Mouse (Mus musculus) intestine, embryonic 15.5 days (tissue): Measurements from ENCODE around the gene Cyp4f17. TPM values are rescaled to one million over a fixed set of nuclear protein-coding genes. Genes with fewer than 3 reads are reported as not detected.
"Not testable (repeated sequence)": the region's sequence is repeated elsewhere in the genome, so short reads cannot be mapped to it uniquely, and the experiment has no call there.

Experiments used
- ATAC-seq: fragments of 200-750 bp; cut with Nextera tagmentation; 2 replicates; pipeline ENCODE4 v1.8.0; 2017; ENCODE audit warnings: moderate TSS enrichment, moderate library complexity
- H3K27ac ChIP-seq: fragments of 300-500 bp; sonication (generic); 2 replicates; pipeline ENCODE4 v1.5.1; 2015; ENCODE audit warnings: mild to moderate bottlenecking, inconsistent platforms
- H3K27me3 ChIP-seq: fragments of 300-500 bp; sonication (generic); replicated peaks from 2 replicates; pipeline ENCODE4 v1.6.1; 2015; ENCODE audit warnings: inconsistent platforms
- H3K36me3 ChIP-seq: fragments of 300-500 bp; sonication (generic); 2 replicates; pipeline ENCODE4 v1.6.1; 2015; ENCODE audit warnings: inconsistent platforms
- H3K4me1 ChIP-seq: fragments of 300-500 bp; sonication (generic); replicated peaks from 2 replicates; pipeline ENCODE4 v1.6.1; 2015; ENCODE audit warnings: inconsistent platforms
- H3K4me2 ChIP-seq: fragments of 300-500 bp; sonication (generic); replicated peaks from 2 replicates; pipeline ENCODE4 v1.6.1; 2015; ENCODE audit warnings: mild to moderate bottlenecking, inconsistent platforms
- H3K4me3 ChIP-seq: fragments of 300-500 bp; sonication (generic); replicated peaks from 2 replicates; pipeline ENCODE4 v1.5.1; 2015; ENCODE audit warnings: inconsistent platforms
- H3K9ac ChIP-seq: fragments of 300-500 bp; sonication (generic); 2 replicates; pipeline ENCODE4 v1.6.1; 2015; ENCODE audit warnings: inconsistent platforms
- H3K9me3 ChIP-seq: fragments of 300-500 bp; sonication (generic); 2 replicates; pipeline ENCODE4 v1.6.1; 2016; ENCODE audit warnings: inconsistent platforms
- WGBS: fragments of 180-500 bp; shearing (Covaris S2); methylation state at CpG from one replicate; pipeline ENCODE4 v1.1.7; 2015; 5-methylcytosine and 5-hydroxymethylcytosine counted together
- polyA plus RNA-seq: library from polyadenylated mRNA; unstranded; fragments of >200 nt; fragmentation: Nextera tagmentation; extraction: Ambion mirVana; gene quantifications from 2 replicates; pipeline ENCODE4 v1.2.1, GENCODE M21; 2015

The Cyp4f17 gene
- polyA plus RNA-seq, 1 experiment from 2014 or later = 4.8 TPM

DNA sequence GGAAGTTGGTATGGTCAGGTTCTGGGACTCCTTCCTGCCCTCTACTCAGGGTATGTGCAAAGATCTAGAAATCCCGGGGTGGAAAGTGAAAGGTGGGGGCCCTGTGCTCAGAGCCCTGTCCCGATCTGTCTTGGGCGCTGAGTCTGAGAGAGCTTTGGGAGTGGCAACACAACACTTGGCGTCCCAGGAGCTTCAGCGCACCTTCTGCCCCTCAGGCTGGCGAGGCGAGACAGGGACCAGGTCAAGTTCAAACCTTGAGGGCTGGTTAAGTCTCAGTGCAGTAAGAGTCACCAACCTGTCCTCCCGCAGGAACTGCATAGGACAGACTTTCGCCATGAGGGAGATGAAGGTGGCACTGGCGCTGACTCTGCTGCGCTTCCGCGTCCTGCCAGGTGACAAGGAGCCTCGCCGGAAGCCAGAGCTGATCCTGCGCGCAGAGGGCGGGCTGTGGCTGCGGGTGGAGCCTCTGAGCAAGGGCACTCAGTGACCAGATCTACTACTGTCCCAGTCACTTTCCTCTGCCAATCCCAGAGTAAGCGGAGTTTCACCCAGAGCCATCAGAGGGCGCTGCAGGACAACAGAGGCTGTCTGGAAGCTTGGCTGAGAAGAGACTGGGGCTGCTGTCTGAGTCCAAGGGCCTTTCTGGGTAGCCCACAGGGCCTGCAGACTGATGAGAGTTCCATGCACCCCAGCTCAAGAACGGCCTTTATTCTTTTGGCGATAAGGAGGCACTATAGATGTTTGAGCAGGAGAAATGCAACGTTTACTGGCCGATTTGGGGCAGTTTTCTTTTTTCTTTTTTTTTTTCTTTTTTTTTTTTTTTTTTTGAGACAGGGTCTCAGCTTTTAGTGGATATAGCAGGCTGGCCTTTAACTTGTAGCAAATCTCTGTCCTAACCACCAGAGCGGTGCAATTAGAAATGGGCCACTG lies 22.8 kb downstream of the Cyp4f17 start:
- peak overlapping the region; percentile 34 for H3K4me3 ChIP-seq
- H3K27ac ChIP-seq = 0 out of 2 replicates have a peak overlapping the region, but pooled peaks have one; percentile 6
- H3K9me3 ChIP-seq = no peaks in the 10 kb centered on the region
- H3K9ac ChIP-seq = peak overlapping the region; percentile 37
- H3K4me2 ChIP-seq = peak overlapping the region; percentile 58
- H3K27me3 ChIP-seq = no peaks in the 10 kb centered on the region
- peak; percentile 98 for ATAC-seq
- 16% methylated on average over 26 of the region's 26 CpGs for WGBS
- no peaks in the 10 kb centered on the region for H3K36me3 ChIP-seq
- H3K4me1 ChIP-seq = no peaks in the 10 kb centered on the region

DNA sequence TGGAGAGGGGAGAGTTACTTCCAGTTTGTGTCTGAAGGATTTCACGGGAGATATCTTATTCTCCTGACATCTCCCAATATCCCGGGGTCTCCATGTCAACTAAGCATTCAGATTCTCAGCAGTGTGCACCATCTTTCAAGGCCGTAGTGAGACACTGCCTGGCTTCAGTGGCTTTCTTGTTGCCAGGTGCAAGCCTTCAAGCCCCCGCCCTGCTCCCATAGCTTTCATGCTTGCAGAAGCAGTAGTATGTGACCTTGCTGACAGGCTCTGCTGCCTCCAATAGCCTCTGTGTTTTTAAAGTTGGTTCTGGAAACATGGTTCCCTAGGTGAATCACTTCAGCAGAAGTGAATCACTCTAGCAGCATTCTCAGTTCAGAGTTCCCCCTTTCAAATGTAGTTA lies 26.5 kb downstream of the Cyp4f17 start:
- H3K4me2 ChIP-seq, H3K36me3 ChIP-seq, H3K4me1 ChIP-seq, H3K9ac ChIP-seq, H3K27ac ChIP-seq, ATAC-seq, H3K9me3 ChIP-seq, H3K27me3 ChIP-seq, H3K4me3 ChIP-seq: not testable (repeated sequence)
- 74% methylated on average over 4 of the region's 4 CpGs for WGBS

DNA sequence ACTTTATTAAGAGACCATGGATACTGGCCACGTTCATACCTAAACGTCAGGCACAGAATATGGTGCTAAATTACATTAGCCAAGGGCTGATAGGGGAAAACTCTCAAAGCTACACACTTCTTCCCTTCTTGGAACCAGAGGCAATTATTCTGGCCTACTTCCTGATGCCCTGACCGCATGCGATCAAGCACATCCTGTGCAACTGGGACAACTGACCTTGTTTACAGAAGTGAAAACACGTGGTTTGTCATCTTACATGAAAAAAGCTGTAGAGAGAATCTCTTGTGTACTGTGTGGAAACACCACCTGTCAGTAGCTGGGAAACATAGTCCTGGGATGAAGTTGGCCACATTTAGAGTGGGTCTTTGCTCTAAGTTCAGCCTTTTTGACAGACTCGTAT lies 28.2 kb downstream of the Cyp4f17 start:
- H3K4me3 ChIP-seq = no peak overlapping the region
- no peak overlapping the region for H3K4me2 ChIP-seq
- no peaks in the 10 kb centered on the region for H3K27me3 ChIP-seq
- ATAC-seq = no peak
- H3K9ac ChIP-seq = no peak overlapping the region
- H3K36me3 ChIP-seq = no peaks in the 10 kb centered on the region
- peaks cover 7% of the 10 kb centered on the region for H3K4me1 ChIP-seq
- H3K9me3 ChIP-seq = no peaks in the 10 kb centered on the region
- H3K27ac ChIP-seq = no peak overlapping the region
- 74% methylated on average over 6 of the region's 6 CpGs for WGBS

DNA sequence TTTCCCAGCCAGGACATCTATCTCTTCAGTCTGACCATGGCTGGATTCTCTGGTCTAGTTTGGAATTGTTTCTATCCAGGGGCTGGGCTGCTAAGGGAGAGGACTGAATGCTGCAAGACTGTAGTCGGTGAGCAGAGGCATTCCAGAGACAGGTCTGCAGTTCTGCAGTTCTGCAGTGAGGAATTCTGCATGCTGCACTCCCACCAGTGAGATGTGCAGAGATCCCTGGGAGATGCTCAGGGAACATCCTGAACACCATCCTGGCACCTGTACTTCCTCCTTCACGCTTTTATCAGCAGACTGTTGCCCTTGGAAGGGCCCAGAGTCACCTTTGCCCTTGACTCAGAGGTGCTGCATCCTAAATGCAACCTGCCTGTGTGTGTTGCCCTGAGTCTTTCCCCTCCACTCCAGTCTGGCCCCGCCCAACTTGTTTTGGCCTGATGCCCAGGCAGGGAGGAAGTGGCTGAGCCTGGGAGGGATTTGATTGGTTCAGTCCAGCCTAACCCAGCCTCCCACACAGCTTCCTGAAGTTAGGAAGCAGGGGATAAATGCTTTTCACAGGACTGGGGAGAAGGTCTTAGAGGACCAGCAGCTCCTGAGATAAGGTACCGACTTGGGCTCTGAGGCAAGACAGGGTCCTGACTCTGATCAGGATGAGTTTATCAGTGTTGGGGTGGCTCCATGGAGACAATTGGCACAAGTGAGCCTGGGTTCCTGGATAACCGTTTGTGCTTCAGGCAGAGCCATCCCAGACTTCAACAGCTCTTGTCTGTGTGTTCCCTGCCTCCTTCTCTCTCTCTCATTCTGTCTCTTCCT lies 30.4 kb downstream of the Cyp4f17 start, which contains the start of gene Cyp4f16:
Gene Cyp4f16 (plus strand): TSS at position 508 of the 816 bp plus-strand sequence.
- H3K27me3 ChIP-seq, H3K9me3 ChIP-seq, H3K36me3 ChIP-seq, H3K4me1 ChIP-seq: not testable (repeated sequence)
- H3K4me2 ChIP-seq = peak within 1 kb of the TSS; percentile 76
- peak within 1 kb of the TSS; percentile 45 for H3K9ac ChIP-seq
- peak within 1 kb of the TSS; percentile 68 for H3K27ac ChIP-seq
- H3K4me3 ChIP-seq = peak within 1 kb of the TSS; percentile 49
- ATAC-seq = peak; percentile 98
- 5% methylated on average over 5 of the region's 5 CpGs for WGBS

GRCm38 (mm10) chr17:32536867-32537250 lies 31.0 kb downstream of the Cyp4f17 start:
- peak overlapping the region; percentile 68; the same call in 1 of the 2 replicates for H3K27ac ChIP-seq
- H3K4me1 ChIP-seq = peaks cover 7% of the 10 kb centered on the region
- WGBS = 49% methylated on average over 5 of the region's 5 CpGs
- no peaks in the 10 kb centered on the region for H3K9me3 ChIP-seq
- H3K27me3 ChIP-seq = no peaks in the 10 kb centered on the region
- H3K4me3 ChIP-seq = peak overlapping the region; percentile 49
- H3K36me3 ChIP-seq = no peaks in the 10 kb centered on the region
- peak overlapping the region; percentile 45 for H3K9ac ChIP-seq
- ATAC-seq = no peak
- H3K4me2 ChIP-seq = peak overlapping the region; percentile 76

GRCm38 (mm10) chr17:32544792-32545191 lies 38.9 kb downstream of the Cyp4f17 start:
- ATAC-seq = not testable (repeated sequence)

DNA sequence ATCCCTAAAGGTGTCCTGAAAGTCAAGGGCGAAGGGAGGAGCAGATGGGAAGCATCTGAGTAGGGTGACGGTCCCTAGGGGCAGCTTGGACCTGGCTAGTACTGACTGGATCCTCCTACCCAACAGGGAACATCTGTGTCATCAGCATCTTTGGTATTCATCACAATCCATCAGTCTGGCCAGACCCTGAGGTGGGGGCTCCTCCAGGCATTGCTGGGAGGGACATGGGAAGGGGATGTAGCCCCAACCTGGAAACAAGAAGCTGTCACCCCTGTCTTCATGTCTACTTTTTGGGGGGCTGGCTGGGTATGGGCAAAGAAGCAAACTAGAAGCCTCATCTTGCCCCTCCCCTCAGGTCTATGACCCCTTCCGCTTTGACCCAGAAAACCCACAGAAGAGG lies 44.5 kb downstream of the Cyp4f17 start:
- not testable (repeated sequence) for H3K27ac ChIP-seq, H3K36me3 ChIP-seq, H3K9me3 ChIP-seq, H3K4me1 ChIP-seq, H3K27me3 ChIP-seq, H3K9ac ChIP-seq
- H3K4me2 ChIP-seq = peak overlapping the region; percentile 63
- peak; percentile 25; the same call in 1 of the 2 replicates for ATAC-seq
- WGBS = 93% methylated on average over 3 of the region's 3 CpGs
- H3K4me3 ChIP-seq = peak overlapping the region; percentile 29

More at GRCm38 (mm10) chr17:32544792-32545191, 38.9 kb downstream of the Cyp4f17 start:
- not testable (repeated sequence) for H3K4me2 ChIP-seq, H3K4me1 ChIP-seq, H3K9ac ChIP-seq, H3K36me3 ChIP-seq, H3K9me3 ChIP-seq, H3K27me3 ChIP-seq, H3K4me3 ChIP-seq, H3K27ac ChIP-seq
- WGBS = 89% methylated on average over 5 of the region's 5 CpGs

- peak overlapping the region; percentile 63 for H3K4me2 ChIP-seq
- H3K9ac ChIP-seq = no peak overlapping the region; the same call in 1 of the 2 replicates
- ATAC-seq = peak; percentile 93
- no peak overlapping the region for H3K27ac ChIP-seq
- WGBS = 15% methylated on average over 20 of the region's 20 CpGs
- no peaks in the 10 kb centered on the region for H3K36me3 ChIP-seq
- H3K27me3 ChIP-seq = no peaks in the 10 kb centered on the region
- H3K4me1 ChIP-seq = no peaks in the 10 kb centered on the region
- H3K9me3 ChIP-seq = no peaks in the 10 kb centered on the region
- peak overlapping the region; percentile 29 for H3K4me3 ChIP-seq
Observed at GRCm38 (mm10) chr17:32550900-32551770, 45.3 kb downstream of the Cyp4f17 start.

DNA sequence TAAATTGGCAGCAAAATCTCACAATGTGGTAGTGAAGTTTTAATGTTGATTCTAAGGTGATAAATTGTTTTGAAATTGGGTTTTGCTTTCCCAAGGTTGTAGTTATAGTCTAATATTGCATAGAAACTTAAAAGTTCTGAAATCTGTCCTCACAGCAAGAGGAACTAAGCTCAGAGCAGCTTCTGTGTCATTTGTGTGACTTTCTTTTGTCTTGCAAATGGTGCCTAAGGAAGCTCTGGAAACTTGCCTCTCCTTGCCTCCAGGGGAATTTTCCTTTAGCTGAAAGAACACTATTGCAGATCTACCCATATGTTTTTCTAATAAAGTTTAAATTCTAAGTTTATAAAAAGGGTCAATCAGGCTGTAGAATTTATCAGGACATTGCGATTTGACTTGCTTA lies 47.2 kb downstream of the Cyp4f17 start:
- not testable (repeated sequence) for H3K27me3 ChIP-seq, H3K4me1 ChIP-seq, H3K27ac ChIP-seq, H3K9ac ChIP-seq, H3K4me3 ChIP-seq, H3K36me3 ChIP-seq, H3K9me3 ChIP-seq, H3K4me2 ChIP-seq, ATAC-seq
- WGBS = 40% methylated on average over 1 of the region's 1 CpGs

DNA sequence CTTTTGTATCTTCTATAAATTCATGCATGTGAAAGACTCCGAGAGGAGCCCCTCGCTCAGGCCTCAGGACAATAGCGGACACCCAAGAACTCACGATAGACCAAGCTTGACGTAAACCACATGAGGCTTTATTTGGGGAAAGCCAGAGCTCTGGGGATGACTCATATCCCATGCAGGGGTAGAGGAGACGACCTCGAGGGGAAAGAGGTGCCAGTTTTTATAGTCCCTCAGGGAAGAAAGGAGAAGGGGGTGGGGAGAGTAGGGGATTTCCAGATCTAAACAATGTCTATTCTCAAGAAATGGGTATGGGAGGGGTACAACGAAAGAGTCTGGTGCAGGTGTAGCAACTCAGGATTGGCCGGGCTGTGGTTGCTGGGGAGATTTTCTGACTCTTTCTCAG lies 48.5 kb downstream of the Cyp4f17 start:
- not testable (repeated sequence) for ATAC-seq, H3K9ac ChIP-seq, H3K4me3 ChIP-seq, H3K4me2 ChIP-seq, H3K4me1 ChIP-seq, H3K9me3 ChIP-seq, H3K27me3 ChIP-seq, H3K36me3 ChIP-seq, H3K27ac ChIP-seq
- 64% methylated on average over 9 of the region's 9 CpGs for WGBS

DNA sequence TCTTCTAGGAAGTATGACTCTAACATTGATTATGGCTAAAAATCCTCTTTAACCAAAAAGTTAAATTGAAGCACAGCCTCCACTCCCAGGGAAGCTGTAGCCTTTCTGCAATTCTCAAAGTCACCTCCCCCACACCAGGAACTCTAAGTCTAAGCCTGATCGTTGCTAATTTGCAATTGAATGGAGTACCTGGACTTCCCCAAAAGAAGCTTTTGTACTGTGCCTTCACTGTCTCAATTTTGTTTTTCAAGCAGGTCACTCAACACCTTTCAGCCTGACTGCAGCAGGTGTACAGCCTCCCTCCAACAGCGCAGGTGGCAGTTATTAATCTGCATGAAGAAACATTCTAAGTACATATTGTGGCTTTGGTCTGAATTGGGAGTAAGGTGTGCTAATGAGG lies 57.5 kb downstream of the Cyp4f17 start:
- H3K9me3 ChIP-seq, H3K9ac ChIP-seq, H3K4me1 ChIP-seq, ATAC-seq, H3K4me3 ChIP-seq, H3K36me3 ChIP-seq, H3K4me2 ChIP-seq, H3K27me3 ChIP-seq, H3K27ac ChIP-seq: not testable (repeated sequence)
- WGBS = 86% methylated on average over 2 of the region's 2 CpGs

DNA sequence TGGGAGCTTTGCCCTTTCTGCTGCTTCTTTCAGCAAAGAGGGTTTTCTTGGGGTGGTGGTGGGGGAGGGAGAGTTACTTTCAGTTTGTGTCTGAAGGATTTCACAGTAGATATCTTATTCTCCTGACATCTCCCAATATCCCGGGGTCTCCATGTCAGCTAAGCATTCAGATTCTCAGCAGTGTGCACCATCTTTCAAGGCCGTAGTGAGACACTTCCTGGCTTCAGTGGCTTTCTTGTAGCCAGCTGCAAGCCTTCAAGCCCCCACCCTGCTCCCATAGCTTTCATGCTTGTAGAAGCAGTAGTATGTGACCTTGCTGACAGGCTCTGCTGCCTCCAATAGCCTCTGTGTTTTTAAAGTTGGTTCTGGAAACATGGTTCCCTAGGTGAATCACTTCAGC lies 67.4 kb downstream of the Cyp4f17 start:
- not testable (repeated sequence) for H3K4me2 ChIP-seq, H3K4me3 ChIP-seq, H3K27me3 ChIP-seq, H3K27ac ChIP-seq, H3K4me1 ChIP-seq, H3K9ac ChIP-seq, ATAC-seq, H3K9me3 ChIP-seq, H3K36me3 ChIP-seq
- 66% methylated on average over 2 of the region's 2 CpGs for WGBS
